Mouse (Mus musculus) stomach, postnatal 0 days (tissue): Measurements from ENCODE around the gene Ccnq.

ENCODE experiments used
- CTCF ChIP-seq: IDR thresholded peaks from 2 replicates; pipeline ENCODE4 v1.5.1; 2016; ENCODE audit warnings: antibody characterized with exemption, low read depth, mild to moderate bottlenecking, moderate library complexity
- EP300 ChIP-seq: optimal IDR thresholded peaks from 2 replicates; pipeline ENCODE3; 2016; ENCODE audit warnings: antibody characterized with exemption

GRCm38 (mm10) chr11:78751843-78752203, 294 bp upstream of the Ccnq start:
- TF ChIP-seq CTCF (no peak), EP300 (no peak)
